Mouse (Mus musculus) heart, postnatal 0 days (tissue): ENCODE data around the gene Vmn2r18. TPM values are rescaled to one million over a fixed set of nuclear protein-coding genes. Genes with fewer than 3 reads are reported as not detected.

Source experiments
- ATAC-seq: fragments of 200-750 bp; cut with Nextera tagmentation; 2 replicates; pipeline ENCODE4 v1.8.0; 2017; ENCODE audit warnings: low read depth, moderate number of reproducible peaks, moderate library complexity; ENCODE audit not compliant: insufficient read depth
- DNase-seq: peaks from one replicate; pipeline ENCODE4 v3.0.0-alpha.2; 2016; ENCODE audit warnings: low spot score
- H3K27ac ChIP-seq: fragments of 300-500 bp; sonication (generic); 2 replicates; pipeline ENCODE4 v1.5.1; 2014; ENCODE audit warnings: low read depth, mild to moderate bottlenecking
- H3K27me3 ChIP-seq: fragments of 300-500 bp; sonication (generic); 2 replicates; pipeline ENCODE4 v1.6.1; 2014; ENCODE audit warnings: low read length, mixed read lengths; ENCODE audit not compliant: control insufficient read depth, insufficient read depth
- H3K36me3 ChIP-seq: fragments of 300-500 bp; sonication (generic); replicated peaks from 2 replicates; pipeline ENCODE4 v1.6.1; 2014; ENCODE audit warnings: low read length, mixed read lengths; ENCODE audit not compliant: control insufficient read depth, insufficient read depth
- H3K4me1 ChIP-seq: fragments of 300-500 bp; sonication (generic); 2 replicates; pipeline ENCODE4 v1.6.1; 2014; ENCODE audit warnings: antibody characterized with exemption; ENCODE audit not compliant: control insufficient read depth, insufficient read depth
- H3K4me2 ChIP-seq: fragments of 300-500 bp; sonication (generic); 2 replicates; pipeline ENCODE4 v1.6.1; 2014; ENCODE audit warnings: low read depth, mild to moderate bottlenecking, low read length, moderate library complexity
- H3K4me3 ChIP-seq: fragments of 300-500 bp; sonication (generic); 2 replicates; pipeline ENCODE4 v1.5.1; 2014; ENCODE audit warnings: low read depth, low read length
- H3K9ac ChIP-seq: fragments of 300-500 bp; sonication (generic); replicated peaks from 2 replicates; pipeline ENCODE4 v1.6.1; 2014; ENCODE audit warnings: low read depth, low read length, mixed read lengths
- H3K9me3 ChIP-seq: fragments of 300-500 bp; sonication (generic); replicated peaks from 2 replicates; pipeline ENCODE4 v1.6.1; 2016; ENCODE audit warnings: low read length; ENCODE audit not compliant: control insufficient read depth
- CTCF ChIP-seq: IDR thresholded peaks from 2 replicates; pipeline ENCODE4 v1.5.1; 2016; ENCODE audit warnings: antibody characterized with exemption, control low read depth, low read depth
- EP300 ChIP-seq: IDR thresholded peaks from 2 replicates; pipeline ENCODE4 v1.6.1; 2016; ENCODE audit warnings: antibody characterized with exemption, low read depth
- WGBS: fragments of 180-500 bp; shearing (Covaris S2); extraction: QIAGEN DNeasy Blood & Tissue Kit; methylation state at CpG from one replicate; pipeline ENCODE4 v1.1.7; 2014; 5-methylcytosine and 5-hydroxymethylcytosine counted together
- polyA plus RNA-seq: library from polyadenylated mRNA; unstranded; fragments of >200 nt; fragmentation: Nextera tagmentation; extraction: Ambion mirVana; gene quantifications from 2 replicates; pipeline ENCODE4 v1.2.1, GENCODE M21; 2015
- total RNA-seq: library from RNA; depleted of rRNA; stranded (reverse); fragments of >200 nt; gene quantifications from 2 replicates; pipeline ENCODE4 v1.2.3, GENCODE M21; 2014; ENCODE audit warnings: low replicate concordance; rRNA removed

Vmn2r18 gene
- not detected in 2 replicates for total RNA-seq
- polyA plus RNA-seq: not detected in 2 replicates

- Histone ChIP-seq H3K36me3 (no peaks in the 10 kb centered on the region), H3K27ac (no peak within 1 kb of the TSS), H3K9me3 (no peaks in the 10 kb centered on the region), H3K9ac (no peak within 1 kb of the TSS), H3K4me1 (no peaks in the 10 kb centered on the region), H3K27me3 (no peaks in the 10 kb centered on the region), H3K4me3 (no peak within 1 kb of the TSS), H3K4me2 (no peak within 1 kb of the TSS)
- DNase-seq: no peak
- 87% methylated on average over 3 of the region's 3 CpGs for WGBS
- no peak for ATAC-seq
- no peak for TF ChIP-seq CTCF
- TF ChIP-seq EP300: no peak
Observed at GRCm38 (mm10) chr5:151605921-151606320, at the start of gene Vmn2r18. Gene Vmn2r18 (minus strand): TSS chr5:151606021.

DNA sequence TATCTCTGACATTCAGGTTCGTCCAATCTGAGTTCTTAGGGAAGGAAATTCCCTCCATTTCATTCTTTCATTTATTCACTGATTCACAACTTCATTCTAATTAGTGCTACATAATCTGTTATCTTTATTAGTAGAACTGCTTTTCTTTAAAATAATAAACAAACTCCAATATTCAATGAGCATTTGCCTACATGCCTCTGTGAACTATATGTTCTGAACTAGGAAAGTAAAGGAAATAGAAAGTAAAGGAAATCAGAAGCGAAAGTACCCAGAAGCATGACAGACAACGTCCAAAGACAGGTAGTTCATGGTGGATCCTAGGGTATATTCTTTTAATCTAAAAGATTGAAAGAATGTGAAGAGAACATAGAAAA, 45.6 kb upstream of the Vmn2r18 start:
- ATAC-seq (no peak), DNase-seq (no peak)
- peak overlapping the region; percentile 90; the same call in 1 of the 2 replicates for H3K4me2 ChIP-seq
- H3K9ac ChIP-seq: no peak overlapping the region
- peak overlapping the region; percentile 81 for H3K4me3 ChIP-seq
- no peaks in the 10 kb centered on the region for H3K27me3 ChIP-seq
- WGBS: 66% methylated on average over 3 of the region's 3 CpGs
- H3K4me1 ChIP-seq: peaks cover 5% of the 10 kb centered on the region; the same call in 1 of the 2 replicates
- 0 out of 2 replicates have a peak overlapping the region, but pooled peaks have one; percentile 74 for H3K27ac ChIP-seq
- no peak for TF ChIP-seq EP300
- no peak for TF ChIP-seq CTCF
- peaks cover 22% of the 10 kb centered on the region for H3K36me3 ChIP-seq
- H3K9me3 ChIP-seq: no peaks in the 10 kb centered on the region

DNA sequence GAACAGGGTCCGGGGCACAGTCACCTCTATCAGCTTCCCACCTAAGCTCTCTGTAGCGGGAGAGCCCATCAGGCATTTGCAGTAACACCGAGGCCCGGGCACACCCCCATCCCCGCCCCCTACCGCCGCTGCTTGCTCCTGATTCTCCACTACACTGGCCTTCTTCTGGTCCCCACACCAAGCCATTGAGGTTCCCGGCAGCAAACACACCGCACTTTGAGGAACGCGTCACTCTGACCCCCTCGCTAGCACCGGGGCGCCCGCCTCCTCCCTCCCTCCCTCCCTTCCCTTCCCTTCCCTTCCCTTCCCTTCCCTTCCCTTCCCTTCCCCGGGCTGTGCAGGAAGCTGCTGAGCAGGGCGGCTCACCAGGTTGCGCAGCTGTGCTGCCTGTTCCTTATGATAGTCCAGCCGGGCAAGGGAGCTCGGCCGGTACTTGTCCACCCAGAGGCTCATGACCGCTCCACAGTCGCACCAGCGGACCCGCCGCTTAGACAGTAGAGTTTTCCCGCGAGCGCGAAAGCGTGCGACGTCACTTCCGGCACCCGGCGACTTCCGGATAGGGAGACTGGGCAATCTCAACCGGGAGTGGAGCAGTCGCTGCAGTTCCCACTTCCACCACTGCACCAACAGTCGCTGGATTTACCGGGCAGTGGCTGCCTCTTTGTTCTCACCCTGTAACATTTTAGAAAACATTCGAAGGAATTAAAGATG, 45.0 kb upstream of the Vmn2r18 start, which contains the start of gene Rfc3:
Gene Rfc3, minus strand, starts transcription at position 543 of the 711 bp plus-strand sequence.
- H3K4me2 ChIP-seq: peak within 1 kb of the TSS; percentile 90
- DNase-seq (peak; percentile 96), ATAC-seq (peak; percentile 98)
- H3K4me1 ChIP-seq: peaks cover 5% of the 10 kb centered on the region; the same call in 1 of the 2 replicates
- H3K9ac ChIP-seq: peak within 1 kb of the TSS; percentile 61
- no peak for TF ChIP-seq EP300
- TF ChIP-seq CTCF: peak; percentile 73
- WGBS: under 1% methylated on average over 40 of the region's 42 CpGs
- no peaks in the 10 kb centered on the region for H3K27me3 ChIP-seq
- H3K27ac ChIP-seq: peak within 1 kb of the TSS; percentile 74
- H3K36me3 ChIP-seq: peaks cover 24% of the 10 kb centered on the region
- H3K4me3 ChIP-seq: peak within 1 kb of the TSS; percentile 81
- no peaks in the 10 kb centered on the region for H3K9me3 ChIP-seq

DNA sequence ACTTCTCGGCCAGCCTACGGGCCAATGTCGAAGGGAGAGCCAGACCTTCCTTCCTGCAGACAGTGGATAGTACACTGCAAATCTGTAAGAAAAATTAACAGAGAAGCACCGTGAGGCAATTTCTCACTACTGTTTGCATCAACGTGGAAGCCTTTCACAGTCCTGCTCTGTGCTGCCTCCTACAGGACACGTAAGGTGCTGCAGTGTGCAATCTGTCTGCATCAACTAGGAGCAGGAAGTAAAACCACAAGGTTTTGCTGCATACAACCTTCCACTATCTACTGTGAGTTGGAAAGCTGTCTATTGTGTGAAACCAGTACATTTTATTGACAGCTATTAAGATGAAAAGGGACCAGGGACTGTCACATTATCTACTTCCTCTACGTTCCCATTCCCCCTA, 39.0 kb upstream of the Vmn2r18 start:
- Histone ChIP-seq H3K27ac (no peak overlapping the region), H3K4me2 (no peak overlapping the region), H3K27me3 (no peaks in the 10 kb centered on the region), H3K4me1 (no peaks in the 10 kb centered on the region), H3K9ac (no peak overlapping the region), H3K36me3 (peaks cover 65% of the 10 kb centered on the region), H3K4me3 (no peak overlapping the region), H3K9me3 (no peaks in the 10 kb centered on the region)
- TF ChIP-seq EP300 (no peak), CTCF (peak; percentile 47)
- 93% methylated on average over 7 of the region's 7 CpGs for WGBS
- ATAC-seq (no peak), DNase-seq (no peak)

DNA sequence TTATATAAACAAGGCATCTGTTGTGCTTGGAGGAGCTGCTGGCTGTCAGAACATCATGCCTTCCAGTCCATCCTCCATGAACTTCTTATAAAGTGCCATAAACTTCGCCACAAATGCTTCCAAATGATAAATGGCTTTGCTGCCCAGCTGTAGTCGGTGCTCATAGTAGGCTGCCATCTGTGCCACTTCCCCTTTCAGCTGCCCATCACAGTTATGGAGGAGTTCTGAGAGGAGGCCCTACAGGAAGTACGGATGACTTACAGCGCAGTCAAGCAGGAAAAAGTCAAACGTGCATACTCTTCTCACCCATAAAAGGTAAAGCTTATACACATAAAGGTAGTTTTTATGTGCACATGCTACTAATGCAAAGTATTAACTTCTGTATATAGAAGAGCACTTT, 37.0 kb upstream of the Vmn2r18 start:
- no peak for DNase-seq
- H3K4me1 ChIP-seq: no peaks in the 10 kb centered on the region
- TF ChIP-seq CTCF (no peak), EP300 (no peak)
- ATAC-seq: no peak
- no peak overlapping the region for H3K9ac ChIP-seq
- H3K4me2 ChIP-seq: no peak overlapping the region
- H3K4me3 ChIP-seq: no peak overlapping the region
- H3K36me3 ChIP-seq: peaks cover 58% of the 10 kb centered on the region
- 77% methylated on average over 5 of the region's 5 CpGs for WGBS
- H3K9me3 ChIP-seq: no peaks in the 10 kb centered on the region
- no peaks in the 10 kb centered on the region for H3K27me3 ChIP-seq
- H3K27ac ChIP-seq: no peak overlapping the region

- no peak overlapping the region for H3K9ac ChIP-seq
- ATAC-seq (no peak), DNase-seq (no peak)
- H3K36me3 ChIP-seq: peaks cover 51% of the 10 kb centered on the region
- no peak overlapping the region for H3K27ac ChIP-seq
- H3K9me3 ChIP-seq: no peaks in the 10 kb centered on the region
- H3K27me3 ChIP-seq: no peaks in the 10 kb centered on the region
- TF ChIP-seq CTCF (no peak), EP300 (no peak)
- no peak overlapping the region for H3K4me2 ChIP-seq
- no peak overlapping the region for H3K4me3 ChIP-seq
- no peaks in the 10 kb centered on the region for H3K4me1 ChIP-seq
- 88% methylated on average over 1 of the region's 1 CpGs for WGBS
Observed at GRCm38 (mm10) chr5:151642102-151642501, 36.3 kb upstream of the Vmn2r18 start.
